Mouse (Mus musculus) MEL (cell line): ENCODE measurements around the gene Acvr1c.

ENCODE experiments used
- CHD1 ChIP-seq: IDR thresholded peaks from 2 replicates; pipeline ENCODE4 v1.6.1; 2012; ENCODE audit warnings: low read depth, mild to moderate bottlenecking, inconsistent platforms, low read length, improper control_type of control experiment
- CHD2 ChIP-seq: IDR thresholded peaks from 2 replicates; pipeline ENCODE4 v1.6.1; 2011; ENCODE audit warnings: low read length, improper control_type of control experiment
- CTCF ChIP-seq, 3 experiments: IDR thresholded peaks in 2 of 3; conservative IDR thresholded peaks in 1 of 3; 2 replicates each; pipeline ENCODE4 v1.5.1; 2011 to 2012; ENCODE audit warnings: low read length in 3 of 3, low read depth in 2 of 3, mild to moderate bottlenecking in 2 of 3, improper control_type of control experiment in 1 of 3, inconsistent platforms in 1 of 3, mixed read lengths in 1 of 3, moderate library complexity in 1 of 3; ENCODE audit not compliant: control insufficient read depth in 1 of 3, insufficient read depth in 1 of 3, poor library complexity in 1 of 3, severe bottlenecking in 1 of 3
- E2F4 ChIP-seq: IDR thresholded peaks from 2 replicates; pipeline ENCODE4 v1.6.1; 2011; ENCODE audit warnings: low read depth, low read length, improper control_type of control experiment, borderline replicate concordance
- EP300 ChIP-seq, 2 experiments: IDR thresholded peaks; 2 replicates each; pipeline ENCODE4 v1.6.1; 2011; ENCODE audit warnings: improper control_type of control experiment in 2 of 2, low read length in 2 of 2, low read depth in 1 of 2, mild to moderate bottlenecking in 1 of 2
- GATA1 ChIP-seq: IDR thresholded peaks from 2 replicates; pipeline ENCODE4 v1.6.1; 2011; ENCODE audit warnings: low read depth, low read length, improper control_type of control experiment
- MYC ChIP-seq: IDR thresholded peaks from 2 replicates; pipeline ENCODE4 v1.6.1; 2011; ENCODE audit warnings: low read depth, mild to moderate bottlenecking, low read length, improper control_type of control experiment, moderate library complexity
- POLR2A ChIP-seq, 2 experiments: IDR thresholded peaks; 2 replicates each; pipeline ENCODE4 v1.6.1; 2011 to 2012; ENCODE audit warnings: low read length in 2 of 2, mild to moderate bottlenecking in 2 of 2, control low read depth in 1 of 2, improper control_type of control experiment in 1 of 2, low read depth in 1 of 2, moderate library complexity in 1 of 2; ENCODE audit not compliant: control insufficient read depth in 1 of 2, insufficient read depth in 1 of 2, poor library complexity in 1 of 2
- POLR2AphosphoS2 ChIP-seq: IDR thresholded peaks from 2 replicates; pipeline ENCODE4 v1.6.1; 2011; ENCODE audit warnings: low read length, improper control_type of control experiment
- ZC3H11A ChIP-seq: IDR thresholded peaks from 2 replicates; pipeline ENCODE4 v1.6.1; 2012; ENCODE audit warnings: low read depth, mild to moderate bottlenecking, inconsistent platforms, low read length, improper control_type of control experiment
- ZKSCAN1 ChIP-seq: IDR thresholded peaks from 2 replicates; pipeline ENCODE4 v1.6.1; 2012; ENCODE audit warnings: low read depth, mild to moderate bottlenecking, inconsistent platforms, low read length, improper control_type of control experiment, moderate library complexity

- no peak for TF ChIP-seq EP300 (IDR thresholded peaks at IDR 0.05; ENCODE audit: low read depth in 1 of 2, low read length in 2 of 2)
- no peak for TF ChIP-seq MYC
- no peak for TF ChIP-seq ZC3H11A
- no peak for TF ChIP-seq POLR2AphosphoS2
- no peak for TF ChIP-seq GATA1
- no peak for TF ChIP-seq CHD2
- TF ChIP-seq CTCF (IDR thresholded peaks at IDR 0.05 in 2 of 3, conservative IDR thresholded peaks at IDR 0.05 in 1 of 3; ENCODE audit: control insufficient read depth in 1 of 3, insufficient read depth in 1 of 3, low read depth in 2 of 3, low read length in 3 of 3, poor library complexity in 1 of 3, severe bottlenecking in 1 of 3), result no peak
- TF ChIP-seq ZKSCAN1, result no peak
- TF ChIP-seq POLR2A (IDR thresholded peaks at IDR 0.05; ENCODE audit: control insufficient read depth in 1 of 2, insufficient read depth in 1 of 2, low read depth in 1 of 2, low read length in 2 of 2, poor library complexity in 1 of 2), result no peak
- TF ChIP-seq E2F4, result no peak
- TF ChIP-seq CHD1, result no peak
Measured at GRCm38 (mm10) chr2:58237487-58237886, 120.2 kb downstream of the Acvr1c start.
